Mouse (Mus musculus) c-Kit-negative CD71-positive TER-119-positive erythroid progenitor cells, embryonic 14.5 days (primary cell): ENCODE results near the gene Gm45194.

Source experiments
- DNase-seq: peaks from one replicate; pipeline ENCODE4 v3.0.0-alpha.2; 2013; ENCODE audit warnings: low read depth, low spot score

The Gm45194 gene

DNA sequence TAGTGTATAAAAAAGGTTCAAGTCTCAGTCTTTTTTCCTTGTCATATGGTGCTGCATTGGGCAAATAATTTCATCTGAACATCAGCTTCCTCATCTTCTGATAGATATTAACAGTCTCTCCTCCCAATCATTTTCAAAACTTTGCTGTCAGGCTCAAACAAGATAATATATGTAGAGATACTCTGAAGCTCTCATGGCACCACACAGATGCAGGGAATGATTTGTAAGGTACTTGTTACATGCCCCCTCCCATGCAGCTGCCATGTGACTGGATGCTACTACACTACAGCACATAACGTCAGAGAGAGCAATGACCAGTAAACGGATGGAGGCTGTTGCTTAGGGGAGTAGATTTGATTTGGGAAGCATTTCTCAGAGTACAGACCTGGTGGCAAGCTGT, at the start of gene Gm45194:
Gene Gm45194, plus strand, starts transcription at position 301 of the 400 bp plus-strand sequence.
- DNase-seq, result no peak

DNA sequence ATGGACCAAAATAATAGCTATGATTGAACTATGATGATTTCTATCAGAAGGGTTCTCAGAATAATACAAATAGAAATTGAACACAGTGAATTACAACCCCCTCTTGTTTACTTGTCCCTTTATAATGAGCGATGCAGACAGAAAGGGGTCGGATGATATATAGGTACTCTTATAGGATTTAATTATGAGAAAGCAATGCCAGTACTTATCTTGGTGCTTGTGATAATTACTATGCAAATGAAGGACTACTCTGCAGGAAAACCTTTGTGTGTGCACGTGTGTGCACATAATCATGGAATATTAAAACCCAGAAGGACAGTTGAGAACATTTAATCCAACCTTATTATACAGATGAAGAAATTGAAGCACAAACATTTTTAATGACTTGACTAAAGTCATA, 35.3 kb upstream of the Gm45194 start:
- DNase-seq, result no peak

DNA sequence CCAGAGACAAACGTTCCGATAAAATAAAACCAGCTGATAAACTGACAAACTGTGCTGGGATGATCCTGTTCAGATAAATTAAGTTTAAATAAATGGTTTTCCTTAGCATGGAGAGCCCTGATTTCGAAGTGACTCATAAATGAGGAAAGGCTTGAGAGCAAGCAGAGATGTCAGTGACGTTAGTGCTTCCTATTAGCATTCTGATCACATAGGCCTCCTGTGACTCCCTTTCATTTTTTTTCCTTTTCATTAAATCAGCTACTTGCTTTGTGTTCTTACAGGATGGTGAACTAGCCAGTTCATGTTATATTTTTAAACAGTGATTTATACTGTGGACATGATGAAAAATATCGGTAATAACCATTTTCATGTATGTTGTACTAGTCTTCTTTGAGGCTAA, 9.9 kb upstream of the Gm45194 start:
- DNase-seq, result no peak

DNA sequence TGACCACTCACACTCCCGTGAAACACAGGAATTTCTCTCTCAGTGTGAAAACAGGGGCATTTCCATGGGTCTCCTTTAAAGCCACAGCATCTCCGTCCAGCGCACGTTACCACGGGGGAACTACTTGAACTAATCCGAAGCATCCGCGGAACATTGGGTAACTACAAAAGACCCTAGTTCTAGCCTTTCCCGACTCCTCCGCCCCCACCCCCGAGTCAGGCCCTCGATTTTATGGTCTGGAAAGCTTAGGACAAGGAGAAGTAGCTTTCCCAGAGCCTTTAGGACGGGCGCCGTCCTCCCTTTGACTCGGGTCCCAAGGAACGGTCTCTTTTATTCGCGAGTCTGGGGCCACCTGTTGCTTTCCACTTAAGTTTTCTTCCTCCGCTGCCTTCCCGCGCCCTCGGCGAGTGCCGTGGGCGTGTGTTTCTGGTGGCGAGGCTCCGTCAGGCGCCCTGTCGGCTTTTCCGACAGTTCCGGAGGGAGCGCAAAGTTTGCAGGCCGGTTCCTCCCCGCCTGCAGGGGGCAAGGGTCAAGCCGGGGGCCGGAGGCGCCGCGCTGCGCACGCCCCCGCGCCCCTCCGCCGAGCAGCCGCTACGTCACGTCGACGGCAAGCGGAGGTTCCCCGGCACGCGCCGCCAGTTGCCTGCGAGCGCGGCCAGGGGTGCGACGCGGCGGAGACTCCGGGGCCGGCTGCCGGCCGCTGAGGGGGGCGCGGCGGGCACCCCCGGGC, 3.3 kb downstream of the Gm45194 start:
- DNase-seq, result no peak

DNA sequence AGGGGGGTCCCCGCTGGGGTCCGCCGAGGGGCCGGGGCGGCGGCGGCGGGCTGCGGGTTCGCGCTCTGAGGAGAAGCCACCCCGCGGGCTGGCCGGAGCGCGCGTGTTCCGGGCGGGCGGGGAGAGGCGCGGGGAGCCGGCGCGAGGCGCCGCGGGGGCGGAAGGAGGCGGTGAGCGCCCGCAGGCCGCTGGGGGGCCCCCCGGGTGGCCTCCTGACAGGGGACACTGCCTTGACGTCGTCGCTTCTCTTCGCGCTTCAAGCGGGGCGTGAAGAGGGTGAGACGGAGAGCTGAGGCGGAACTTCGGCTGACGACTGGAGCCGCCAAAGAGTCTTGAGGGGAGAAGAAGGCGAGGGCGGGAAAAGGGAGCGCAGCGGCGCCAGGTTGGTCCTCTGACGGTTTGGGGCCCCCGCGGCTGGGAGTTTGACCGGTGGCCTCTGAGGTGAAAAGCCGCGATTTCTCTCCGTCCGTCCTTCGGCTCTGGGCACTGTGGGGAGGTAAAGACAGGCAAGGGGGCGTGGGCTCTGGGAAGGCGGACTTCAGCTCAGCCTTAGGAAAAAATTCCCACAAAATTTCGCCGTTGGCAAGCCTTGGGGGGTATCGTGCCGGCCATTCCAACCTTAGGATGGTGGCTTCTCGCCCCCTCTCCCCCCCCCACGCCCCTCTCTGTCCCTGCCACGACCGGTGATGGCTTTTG, 4.0 kb downstream of the Gm45194 start:
- DNase-seq, result no peak

DNA sequence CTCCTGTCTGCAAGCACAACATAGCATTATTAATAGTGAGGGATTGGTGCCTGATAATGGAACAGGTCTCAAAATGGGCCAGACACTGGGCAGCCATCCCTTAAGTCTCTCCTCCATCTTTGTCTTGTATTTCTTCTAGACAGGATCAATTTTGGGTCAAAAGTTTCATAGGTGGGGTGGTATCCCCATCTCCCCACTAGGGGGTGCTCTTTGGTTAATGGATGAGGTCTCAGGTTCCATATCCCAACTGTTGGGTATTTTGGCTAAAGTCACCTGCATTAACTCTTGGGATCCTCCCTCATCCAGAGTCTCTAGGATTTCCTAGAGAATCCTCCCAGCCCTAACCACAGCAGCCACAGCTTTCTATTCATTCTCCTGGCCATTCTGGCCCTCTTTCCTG, 26.2 kb downstream of the Gm45194 start:
- no peak for DNase-seq

DNA sequence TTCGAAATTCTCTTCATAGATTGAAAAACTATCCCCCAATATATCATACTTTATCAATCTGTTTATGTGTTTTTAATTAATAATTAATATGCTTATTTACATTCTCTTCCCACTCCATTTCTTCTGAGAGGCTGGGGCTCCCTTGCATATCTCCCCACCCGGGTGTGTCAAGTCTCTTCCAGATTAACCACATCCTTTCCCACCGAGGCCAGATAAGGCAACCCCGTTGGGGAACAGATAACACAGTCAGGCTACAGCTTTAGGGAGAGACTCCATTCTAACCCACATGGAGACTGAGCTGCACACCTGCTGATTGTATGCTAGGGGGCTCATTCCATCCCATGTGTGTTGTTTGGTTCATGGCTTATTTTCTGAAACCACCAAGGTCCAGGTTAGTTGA, 69.7 kb downstream of the Gm45194 start:
- DNase-seq, result no peak

DNA sequence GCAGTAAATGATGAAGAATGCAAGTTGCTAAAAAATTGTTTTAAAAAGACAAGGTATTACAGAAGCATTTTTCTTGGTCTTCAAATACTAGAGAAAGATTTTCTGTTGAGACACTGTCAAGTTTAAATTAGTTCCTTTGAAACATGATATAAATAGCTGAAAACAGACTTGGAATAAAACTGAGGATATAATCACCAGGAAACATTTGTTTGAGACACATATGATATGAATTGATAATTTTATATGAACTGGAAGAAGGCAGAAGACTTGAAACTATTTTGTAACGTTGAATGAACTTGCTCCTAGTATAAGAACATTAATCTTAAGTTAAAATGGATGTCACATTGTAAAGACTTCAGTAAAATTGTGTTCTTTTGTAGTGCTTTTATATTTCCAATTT, 108.5 kb downstream of the Gm45194 start:
- DNase-seq, result no peak

DNA sequence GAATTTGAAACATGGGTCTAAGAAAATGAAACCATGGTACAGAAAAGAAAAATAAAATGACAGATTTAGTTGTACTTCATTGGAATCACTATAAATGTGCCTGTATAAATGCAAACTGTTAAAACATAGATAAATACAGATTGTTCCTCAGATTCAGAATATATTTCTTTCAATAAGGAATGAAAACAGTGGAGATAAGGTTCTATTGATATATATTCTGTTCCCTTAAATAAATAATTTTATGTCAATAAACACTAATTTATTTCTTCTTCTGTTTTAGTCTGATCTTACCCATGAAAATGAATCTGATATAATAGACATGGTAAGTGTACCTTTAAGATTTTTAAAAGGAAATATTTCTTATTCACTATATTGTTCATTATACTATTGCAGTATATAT, 119.5 kb downstream of the Gm45194 start, which contains the start of gene Tex16:
Gene Tex16, plus strand, starts transcription at position 301 of the 400 bp plus-strand sequence.
- DNase-seq, result no peak

DNA sequence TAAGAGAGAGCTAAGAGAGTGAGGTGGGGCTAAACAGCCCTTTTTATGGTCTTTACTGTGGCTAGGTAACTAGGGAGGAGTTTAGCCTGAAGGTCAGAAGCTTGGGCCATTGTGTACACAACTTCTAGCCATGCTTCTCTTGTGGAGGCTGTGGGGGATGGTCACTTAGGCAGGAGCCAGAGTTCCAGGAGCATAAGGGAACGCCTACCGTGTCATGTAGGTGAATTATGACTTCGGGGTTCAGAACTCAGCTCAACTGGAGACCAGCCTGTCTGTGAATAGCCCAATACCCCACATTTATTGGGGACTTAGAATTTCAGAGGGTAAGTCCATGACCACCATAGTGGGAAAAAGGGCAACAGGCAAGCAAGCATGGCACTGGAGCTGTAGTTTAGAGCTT, 347.6 kb downstream of the Gm45194 start, which contains the start of gene 4933403O08Rik:
Gene 4933403O08Rik, plus strand, starts transcription at position 301 of the 400 bp plus-strand sequence.
- no peak for DNase-seq

DNA sequence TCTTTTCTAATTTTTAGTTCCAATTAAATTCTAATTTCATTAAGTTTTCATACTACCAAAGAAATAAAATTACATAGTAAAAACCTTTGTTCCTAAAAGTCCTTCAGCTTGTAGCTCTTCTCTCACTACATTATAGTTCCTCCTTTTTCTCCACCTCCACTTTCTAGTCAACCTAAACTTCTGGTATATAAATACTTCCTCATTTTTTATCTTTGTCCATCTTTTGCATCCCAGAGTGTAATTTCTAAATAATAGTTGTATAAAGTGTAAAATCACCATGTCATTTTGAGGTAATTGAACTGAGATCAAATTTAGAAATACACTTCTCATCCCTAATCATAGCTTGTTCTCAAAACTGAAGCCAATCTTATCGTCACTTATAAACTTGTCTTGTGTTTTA, 351.7 kb downstream of the Gm45194 start:
- DNase-seq, result no peak

DNA sequence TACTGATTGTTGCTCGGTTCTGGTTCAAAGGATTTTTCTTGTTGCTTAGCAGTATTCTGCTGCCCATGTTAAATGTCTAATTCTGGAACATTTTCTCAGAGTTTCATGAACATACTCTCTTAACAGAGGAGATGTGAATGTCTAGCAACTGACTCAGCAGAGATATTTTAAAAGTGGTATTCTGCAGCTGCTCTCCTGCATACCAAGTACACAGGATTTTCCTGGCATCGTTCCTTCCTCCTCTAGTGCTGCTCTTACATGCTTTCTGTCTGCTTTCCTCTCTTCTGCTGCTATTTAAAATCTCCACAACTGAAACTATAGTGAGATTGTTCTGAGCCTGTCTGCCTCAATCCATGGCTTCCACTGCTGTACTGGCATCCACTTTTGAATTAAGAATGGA, 364.3 kb downstream of the Gm45194 start:
- DNase-seq, result no peak

DNA sequence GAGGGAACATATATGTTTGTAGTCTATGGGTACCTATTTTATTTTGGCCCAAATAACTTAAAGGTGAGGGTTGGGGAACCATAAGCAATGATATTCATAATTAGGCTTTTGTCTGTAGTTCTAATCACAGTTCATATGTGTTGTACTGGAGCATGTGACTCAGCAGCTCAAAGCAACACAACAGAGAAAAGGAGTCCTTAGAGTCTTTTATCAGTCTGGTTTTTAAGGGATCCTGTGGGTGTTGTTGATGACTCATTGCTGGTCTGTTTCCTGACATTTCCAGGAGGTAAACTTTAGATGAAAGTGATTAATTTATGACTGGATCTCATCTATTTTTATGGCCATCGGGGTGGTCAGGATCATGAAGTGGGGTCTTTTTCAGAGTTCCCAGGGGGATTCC, 382.4 kb downstream of the Gm45194 start:
- no peak for DNase-seq
